Mouse (Mus musculus) heart, postnatal 4 days (tissue): ENCODE data around the gene Sbp. TPM values are rescaled to one million over a fixed set of nuclear protein-coding genes. Genes with fewer than 3 reads are reported as not detected.
"Not testable (repeated sequence)": the region's sequence is repeated elsewhere in the genome, so short reads cannot be mapped to it uniquely, and the experiment has no call there.

Experiments used
- DNase-seq: peaks from one replicate; pipeline ENCODE4 v3.0.0; 2021
- total RNA-seq, 2 experiments: library from RNA; stranded (reverse); gene quantifications; 2 replicates each; pipeline ENCODE4 v1.2.3; 2021

Sbp gene
- not detected for total RNA-seq

- no peak for DNase-seq
Measured at GRCm38 (mm10) chr17:23941372-23941771, at the start of gene Sbp. Sbp (plus strand) TSS chr17:23941672.

DNA sequence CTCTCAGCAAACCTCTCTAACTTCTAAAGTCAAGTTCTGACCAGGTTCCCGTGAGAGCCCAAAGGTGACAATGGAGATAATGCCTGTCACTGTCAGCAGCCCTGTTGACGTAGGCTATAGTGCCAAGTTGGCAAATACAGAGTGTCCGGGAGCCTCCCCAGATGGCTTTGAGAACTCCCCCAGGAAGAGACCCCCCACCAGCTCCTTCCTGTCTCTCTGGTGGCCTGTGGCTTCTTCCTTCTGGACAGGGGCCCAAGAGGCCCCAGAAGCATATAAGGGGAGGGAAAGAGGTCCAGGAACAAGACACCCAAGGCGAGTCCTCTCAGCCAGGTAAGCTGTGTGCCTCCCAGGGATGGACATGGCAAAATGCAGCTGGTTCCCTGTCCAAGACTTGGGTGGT is 24.3 kb upstream of the Sbp start, which contains the start of gene Dcpp3:
Dcpp3 (plus strand) TSS at position 301 of the 400 bp plus-strand sequence.
- not testable (repeated sequence) for DNase-seq

DNA sequence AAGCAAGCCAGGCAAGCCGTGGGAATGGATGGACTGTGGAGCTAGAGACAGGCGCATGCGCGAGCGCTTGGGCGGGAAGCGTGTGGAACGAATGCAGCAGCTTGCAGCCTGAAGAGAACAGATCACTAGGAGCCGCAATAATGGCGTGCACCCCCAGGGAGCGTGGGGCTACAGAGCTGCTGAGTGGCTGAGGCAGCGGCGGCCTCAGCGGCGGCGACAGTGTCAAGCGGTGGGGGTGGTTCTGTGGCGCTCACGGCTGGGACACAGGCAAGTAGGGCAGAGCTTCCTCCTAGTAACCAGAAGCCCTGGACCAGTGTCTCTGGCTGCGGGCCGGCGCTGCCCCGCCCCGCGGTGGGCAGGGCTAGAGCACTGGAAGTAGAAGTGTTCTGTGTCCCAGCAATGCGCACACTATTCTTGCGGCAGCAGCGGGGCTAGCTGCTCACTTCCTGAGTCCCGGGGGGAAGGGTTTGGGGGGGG is 16.9 kb upstream of the Sbp start:
- peak; percentile 91 for DNase-seq

- DNase-seq: peak; percentile 70
Measured at GRCm38 (mm10) chr17:23925090-23925493, 16.4 kb upstream of the Sbp start.

DNA sequence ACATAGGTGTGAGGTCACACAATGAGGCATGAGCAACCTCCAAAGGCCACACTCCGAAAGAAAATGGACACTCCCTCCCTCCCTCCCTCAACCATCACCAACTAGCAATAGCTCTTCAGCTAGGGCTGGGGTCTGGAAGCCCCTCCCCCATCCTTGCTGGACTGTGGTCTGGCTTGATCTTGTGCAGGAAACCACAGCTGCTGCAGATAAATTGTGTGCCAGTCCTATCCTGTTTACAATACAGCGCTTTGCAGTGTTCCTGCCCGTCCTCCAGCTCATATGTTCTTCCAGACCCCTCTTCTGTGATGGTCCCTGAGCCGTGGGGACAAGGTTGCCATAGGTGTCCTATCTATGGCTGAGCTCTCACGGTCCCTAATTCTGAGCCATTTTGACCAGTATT is 10.3 kb upstream of the Sbp start:
- DNase-seq: no peak

DNA sequence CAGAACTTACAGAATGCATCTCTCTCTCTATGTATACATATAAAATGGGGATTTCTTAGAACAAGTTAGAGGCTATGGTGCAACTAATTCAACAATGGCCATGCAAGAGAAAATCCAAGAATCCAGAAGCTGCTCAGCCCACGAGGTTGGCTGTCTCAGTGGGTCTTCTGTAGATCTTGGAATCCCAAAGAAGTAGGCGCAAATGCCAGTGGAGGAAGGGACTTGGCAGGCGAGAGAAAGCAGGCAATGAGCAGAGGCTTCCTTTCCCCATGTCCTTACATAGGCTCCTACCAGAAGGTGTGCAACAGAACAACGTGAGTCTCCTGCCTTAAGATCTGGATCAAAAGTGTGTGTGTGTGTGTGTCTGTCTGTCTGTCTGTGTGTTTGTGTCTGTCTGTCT is 6.0 kb downstream of the Sbp start:
- DNase-seq: not testable (repeated sequence)

GRCm38 (mm10) chr17:23949068-23949467 is 7.6 kb downstream of the Sbp start:
- DNase-seq: no peak

- DNase-seq: not testable (repeated sequence)
Measured at GRCm38 (mm10) chr17:23950828-23951227, 9.4 kb downstream of the Sbp start.

- no peak for DNase-seq
Measured at GRCm38 (mm10) chr17:23955174-23955573, 13.7 kb downstream of the Sbp start, which contains the start of gene Sbpl. Sbpl (minus strand) TSS chr17:23955274.

DNA sequence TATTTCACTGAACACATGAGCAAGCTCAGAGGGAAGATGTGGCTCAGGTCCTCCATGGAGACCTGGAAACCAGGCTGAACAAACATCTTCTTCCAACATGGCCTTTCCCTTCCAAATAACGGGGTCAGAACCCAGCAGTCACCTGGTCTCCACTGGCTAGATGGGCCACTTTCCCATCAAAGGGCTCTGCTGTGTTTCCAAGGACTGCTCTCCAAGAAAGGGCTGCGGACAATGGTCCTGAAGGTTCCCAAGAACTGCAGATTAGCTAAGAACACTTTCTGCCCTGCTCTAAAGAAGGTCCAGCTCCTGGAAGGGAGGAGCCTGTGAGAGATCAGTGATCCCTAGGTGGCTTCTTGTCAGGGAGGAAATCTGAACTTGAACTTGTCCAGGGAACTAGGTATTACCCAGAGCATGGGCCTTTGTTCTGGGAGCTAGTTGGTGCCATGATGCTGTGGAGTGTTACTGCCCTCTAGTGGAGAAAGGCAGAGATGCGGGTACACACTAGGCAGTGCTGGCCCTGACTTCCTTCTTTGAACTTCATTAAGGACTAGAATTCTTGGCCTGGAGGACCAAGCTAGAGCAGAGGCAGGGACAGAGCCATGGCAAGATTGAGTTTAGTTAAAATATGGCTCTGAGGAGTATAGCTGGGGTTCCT is 18.7 kb downstream of the Sbp start:
- DNase-seq: peak; percentile 86

DNA sequence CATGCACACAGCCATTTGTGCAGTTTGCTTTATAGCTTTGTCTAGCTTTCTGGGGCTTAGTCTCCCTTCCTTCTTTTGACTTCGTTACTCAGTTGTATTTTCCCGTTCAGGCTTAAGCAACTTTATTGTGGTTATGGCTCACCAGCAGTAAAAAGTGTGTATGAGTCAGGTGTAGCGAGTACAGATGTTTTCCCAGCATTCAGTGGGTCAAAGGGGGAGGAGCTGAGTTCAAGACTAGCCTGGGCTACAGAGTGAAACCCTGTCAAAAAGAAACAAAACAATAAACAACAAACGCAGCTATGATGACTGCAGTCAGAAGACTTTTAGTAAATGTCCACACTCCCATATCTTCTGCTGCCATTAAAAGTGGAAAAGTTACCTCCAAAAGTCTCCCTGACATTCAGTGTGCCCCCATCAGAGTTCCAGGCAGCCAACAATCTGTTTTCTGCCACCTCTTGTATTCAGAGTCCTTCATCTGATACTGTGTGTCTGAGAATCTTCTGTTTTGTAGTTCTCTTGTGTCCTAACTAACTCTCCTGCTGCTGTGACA is 20.2 kb downstream of the Sbp start:
- no peak for DNase-seq

- no peak for DNase-seq
Measured at GRCm38 (mm10) chr17:23965805-23966425, 24.4 kb downstream of the Sbp start.

DNA sequence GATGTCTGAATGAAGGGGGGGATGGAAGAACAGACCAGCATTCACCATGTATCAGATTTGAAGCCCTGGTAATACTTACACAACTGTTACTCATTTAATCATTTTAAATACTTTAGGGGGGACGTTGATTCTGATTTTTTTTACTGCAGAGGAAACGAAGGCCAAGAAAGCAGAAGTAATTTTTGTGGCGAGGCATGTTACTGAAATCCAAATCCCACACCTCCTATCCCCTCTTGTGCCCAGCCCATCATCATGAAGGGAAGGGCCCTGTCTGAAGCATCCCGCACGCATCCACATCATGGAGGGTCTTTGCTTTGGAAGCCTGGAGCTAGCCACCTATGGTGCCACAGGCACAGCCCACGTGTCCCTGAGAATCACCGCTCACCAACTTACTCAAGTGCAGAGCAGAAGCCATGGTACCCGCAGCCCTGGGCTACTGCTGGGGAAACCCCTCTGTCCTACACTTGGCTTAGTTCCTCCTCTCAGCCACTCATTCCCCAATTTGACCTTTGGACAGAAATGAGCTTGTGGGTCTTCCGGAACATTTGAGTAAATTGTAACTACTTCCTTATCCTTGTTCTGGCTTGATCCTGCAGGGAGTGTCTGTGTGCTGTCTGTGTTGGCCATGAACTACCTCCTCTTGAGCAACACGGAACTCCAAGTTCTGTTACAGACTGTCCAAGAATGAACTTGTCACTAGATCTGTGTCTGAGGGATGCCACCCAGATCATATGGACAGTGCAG is 25.4 kb downstream of the Sbp start:
- no peak for DNase-seq

GRCm38 (mm10) chr17:23968780-23969179 is 27.3 kb downstream of the Sbp start:
- no peak for DNase-seq

- DNase-seq: peak; percentile 84
Measured at GRCm38 (mm10) chr17:23969231-23969630, 27.8 kb downstream of the Sbp start.

- no peak for DNase-seq
Measured at GRCm38 (mm10) chr17:23971315-23971714, 29.8 kb downstream of the Sbp start.

DNA sequence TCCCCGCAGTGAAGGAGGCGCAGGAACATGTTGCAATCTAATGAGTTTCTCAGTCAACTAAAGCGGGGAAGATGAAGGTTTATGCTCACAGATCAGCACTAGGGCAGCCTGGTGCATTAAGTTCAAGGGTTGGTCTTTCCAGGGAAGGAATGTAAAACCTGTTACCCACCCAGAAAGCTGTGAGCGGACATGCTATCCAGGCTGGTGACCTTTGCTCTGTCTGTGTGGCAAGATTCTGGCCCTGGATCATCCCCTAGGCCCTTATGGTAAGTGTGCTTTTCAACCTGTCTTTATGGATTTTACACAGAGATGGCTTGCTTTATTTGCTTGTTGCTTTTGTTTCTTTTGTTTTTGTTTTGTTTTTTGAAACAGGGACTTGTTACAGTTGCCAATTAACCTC is 35.2 kb downstream of the Sbp start:
- DNase-seq: no peak

DNA sequence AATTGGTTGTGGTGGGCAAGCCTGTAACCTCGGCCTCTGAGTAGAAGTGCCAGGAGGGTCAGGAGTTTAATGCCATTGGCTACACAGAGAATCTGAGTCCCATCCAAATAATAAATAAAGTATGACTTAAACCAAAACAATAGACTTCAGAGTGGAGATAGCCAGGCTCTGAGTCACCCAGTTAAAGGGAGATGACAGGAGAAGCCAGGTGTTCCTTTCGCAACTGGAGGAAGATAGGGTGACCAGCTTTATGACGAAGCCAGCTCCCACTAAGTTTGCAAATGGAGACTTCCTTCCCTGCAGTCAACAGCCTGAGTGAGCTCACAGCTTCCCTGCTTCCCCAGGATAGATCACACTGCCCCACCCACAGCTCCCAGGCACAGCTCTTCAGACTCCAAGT is 38.0 kb downstream of the Sbp start:
- no peak for DNase-seq

GRCm38 (mm10) chr17:23980297-23980909 is 38.9 kb downstream of the Sbp start, which contains the start of gene Prss30:
Prss30 (minus strand) TSS chr17:23980566.
- DNase-seq: no peak

- no peak for DNase-seq
Measured at GRCm38 (mm10) chr17:23982912-23983311, 41.4 kb downstream of the Sbp start.

- no peak for DNase-seq
Measured at GRCm38 (mm10) chr17:23984989-23985388, 43.5 kb downstream of the Sbp start.

DNA sequence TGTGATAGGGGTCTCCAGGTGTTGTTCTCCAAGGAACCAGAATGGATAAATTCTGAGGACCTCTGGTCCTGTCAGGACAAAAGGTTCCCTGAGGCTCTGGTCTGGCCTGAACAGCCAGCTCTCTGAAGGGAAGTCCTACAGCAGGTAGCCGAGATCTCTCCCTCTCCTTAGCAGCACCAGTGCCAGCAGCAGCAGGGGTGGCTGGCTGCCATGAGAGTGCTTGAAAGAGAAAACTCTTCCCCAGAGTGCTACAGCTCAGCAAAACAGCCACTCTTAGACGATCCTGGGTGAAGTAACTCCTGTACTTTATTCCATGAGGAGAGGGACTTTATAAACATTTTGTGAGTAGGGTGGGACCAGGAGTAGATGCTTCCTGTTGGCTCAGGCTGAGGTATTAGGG is 48.3 kb downstream of the Sbp start:
- no peak for DNase-seq
